Mouse (Mus musculus): ENCODE data around the gene Itprid1.

The Itprid1 gene

GRCm38 (mm10) chr6:55836650-55837320, at the start of gene Itprid1:
Gene Itprid1 (plus strand): TSS chr6:55836895.
- DNase-seq (ENCODE audit: low spot score), result no peak

- DNase-seq (ENCODE audit: low spot score), result no peak
Observed at GRCm38 (mm10) chr6:55789557-55789956, 47.1 kb upstream of the Itprid1 start.

GRCm38 (mm10) chr6:55791852-55792496, 44.7 kb upstream of the Itprid1 start:
- DNase-seq (ENCODE audit: low spot score), result no peak

- peak; percentile 65 for DNase-seq (ENCODE audit: low spot score)
Observed at GRCm38 (mm10) chr6:55792536-55792935, 44.2 kb upstream of the Itprid1 start.

GRCm38 (mm10) chr6:55802686-55803085, 34.0 kb upstream of the Itprid1 start:
- no peak for DNase-seq (ENCODE audit: low spot score)

GRCm38 (mm10) chr6:55803357-55803756, 33.3 kb upstream of the Itprid1 start:
- no peak for DNase-seq (ENCODE audit: low spot score)

GRCm38 (mm10) chr6:55803991-55804680, 32.6 kb upstream of the Itprid1 start:
- no peak for DNase-seq (ENCODE audit: low spot score)

GRCm38 (mm10) chr6:55804681-55805000, 32.1 kb upstream of the Itprid1 start:
- no peak for DNase-seq (ENCODE audit: low spot score)

GRCm38 (mm10) chr6:55805291-55806137, 31.2 kb upstream of the Itprid1 start:
- DNase-seq (ENCODE audit: low spot score), result no peak

- DNase-seq (ENCODE audit: low spot score), result no peak
Observed at GRCm38 (mm10) chr6:55806537-55806936, 30.2 kb upstream of the Itprid1 start.

- DNase-seq (ENCODE audit: low spot score), result no peak
Observed at GRCm38 (mm10) chr6:55808692-55809091, 28.0 kb upstream of the Itprid1 start.

- peak; percentile 66 for DNase-seq (ENCODE audit: low spot score)
Observed at GRCm38 (mm10) chr6:55811153-55811552, 25.5 kb upstream of the Itprid1 start.

- DNase-seq (ENCODE audit: low spot score), result no peak
Observed at GRCm38 (mm10) chr6:55812353-55812752, 24.3 kb upstream of the Itprid1 start.

GRCm38 (mm10) chr6:55814184-55814926, 22.3 kb upstream of the Itprid1 start:
- DNase-seq (ENCODE audit: low spot score), result no peak

- no peak for DNase-seq (ENCODE audit: low spot score)
Observed at GRCm38 (mm10) chr6:55816911-55817310, 19.8 kb upstream of the Itprid1 start.

- DNase-seq (ENCODE audit: low spot score), result no peak
Observed at GRCm38 (mm10) chr6:55829722-55830121, 7.0 kb upstream of the Itprid1 start.

GRCm38 (mm10) chr6:55852589-55852988, 15.9 kb downstream of the Itprid1 start:
- no peak for DNase-seq (ENCODE audit: low spot score)

GRCm38 (mm10) chr6:55856085-55856484, 19.4 kb downstream of the Itprid1 start:
- DNase-seq (ENCODE audit: low spot score), result peak; percentile 25

GRCm38 (mm10) chr6:55865206-55865605, 28.5 kb downstream of the Itprid1 start:
- DNase-seq (ENCODE audit: low spot score), result no peak

GRCm38 (mm10) chr6:55879356-55879960, 42.8 kb downstream of the Itprid1 start:
- DNase-seq (ENCODE audit: low spot score), result no peak

- DNase-seq (ENCODE audit: low spot score), result no peak
Observed at GRCm38 (mm10) chr6:55880886-55881285, 44.2 kb downstream of the Itprid1 start.

Measured in left cerebral cortex, adult 11 months (tissue).